7 mouse cellular contexts compared by ENCODE assay signal in the genomic region with DNA sequence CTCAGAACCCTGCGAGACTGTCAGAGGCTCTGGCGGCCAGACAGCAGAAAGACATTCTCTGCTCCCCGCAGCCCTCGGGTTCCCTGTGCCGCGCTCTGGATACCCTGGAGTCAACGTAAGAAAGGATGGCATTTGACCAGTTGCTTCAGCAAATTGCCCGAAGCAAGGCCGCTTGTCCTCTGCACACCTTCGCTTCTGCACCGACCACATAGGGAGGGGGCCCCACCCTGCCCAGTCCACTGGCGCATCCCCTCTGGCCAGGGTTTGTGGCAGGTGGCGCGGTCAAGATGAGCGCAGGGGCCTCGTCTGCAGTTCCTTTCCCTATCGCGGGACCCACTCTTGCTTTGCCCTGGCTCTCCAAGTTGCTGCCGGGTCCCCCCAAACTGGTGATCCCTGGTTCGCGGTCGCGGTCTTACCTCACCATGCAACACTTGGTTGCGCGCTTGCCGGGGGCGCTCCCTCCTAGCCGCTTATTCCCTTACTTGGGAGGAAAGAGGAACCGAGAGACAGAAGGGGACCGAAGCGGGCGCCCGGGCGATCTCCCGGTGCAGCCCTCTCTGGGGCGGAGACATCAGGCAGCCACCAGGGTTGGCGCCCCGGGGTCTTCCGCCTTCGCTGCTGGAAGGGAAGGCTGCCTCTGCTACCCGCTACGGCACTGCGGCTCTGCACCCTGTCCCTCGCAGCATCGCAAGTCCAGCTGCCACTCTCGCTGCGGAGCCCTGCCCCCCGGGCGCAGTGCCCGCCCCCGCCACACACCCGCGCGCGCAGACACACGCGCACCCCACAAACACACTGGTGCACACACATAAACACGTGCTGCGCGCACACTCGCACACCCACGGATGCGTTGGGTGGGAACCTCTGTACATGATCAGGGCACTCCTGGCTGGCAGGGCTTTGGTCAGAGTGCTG. TPM values are rescaled to one million over a fixed set of nuclear protein-coding genes. Genes with fewer than 3 reads are reported as not detected.
A peak's percentile ranks its signal among the peaks of the same experiment; 100 is the strongest.
DNase-seq lines count a peak whose midpoint lies in the region; ATAC-seq and TF ChIP-seq lines count a peak whose summit lies in the region.

A gene (minus strand): TSS at position 689 of the 912 bp plus-strand sequence.

- no peaks in the 10 kb centered on the region for H3K9me3 ChIP-seq in embryonic facial prominence, embryonic 10.5 days
- H3K9me3 ChIP-seq in kidney, embryonic 15.5 days (replicated peaks): no peaks in the 10 kb centered on the region
- no peaks in the 10 kb centered on the region for H3K9me3 ChIP-seq in limb, embryonic 13.5 days
- H3K9me3 ChIP-seq in midbrain, embryonic 12.5 days: no peaks in the 10 kb centered on the region

- ATAC-seq in kidney, embryonic 15.5 days (replicated peaks; ENCODE audit: low FRiP score): peak; percentile 73
- no peak for ATAC-seq in limb, embryonic 13.5 days (ENCODE audit: low FRiP score, low read depth)
- ATAC-seq in midbrain, embryonic 12.5 days (ENCODE audit: low FRiP score, low read depth): peak; percentile 47; the same call in 1 of the 2 replicates

- peak within 1 kb of the TSS; percentile 90 for H3K27ac ChIP-seq in bone marrow, adult 2 months (ENCODE audit: control insufficient read depth, insufficient read depth, low read depth, low read length, poor library complexity)
- peak within 1 kb of the TSS; percentile 35; the same call in 1 of the 2 replicates for H3K27ac ChIP-seq in embryonic facial prominence, embryonic 10.5 days (replicated peaks)
- no peak within 1 kb of the TSS for H3K27ac ChIP-seq in kidney, embryonic 15.5 days
- no peak within 1 kb of the TSS for H3K27ac ChIP-seq in limb, embryonic 13.5 days
- H3K27ac ChIP-seq in midbrain, embryonic 12.5 days (replicated peaks): no peak within 1 kb of the TSS

- peak; percentile 58 for DNase-seq in embryonic facial prominence, embryonic 10.5 days (ENCODE audit: low spot score)
- peak; percentile 18 to 43 for DNase-seq in heart, adult 9 months (ENCODE audit: low spot score in 2 of 2)
- peak; percentile 35 to 68 for DNase-seq in spleen, postnatal 10 days (ENCODE audit: low spot score in 2 of 2)

- TF ChIP-seq POLR2A in bone marrow, adult 2 months (IDR thresholded peaks at IDR 0.05; ENCODE audit: borderline replicate concordance, control insufficient read depth, low read depth, low read length): peak; percentile 69; the same call in 1 of the 2 replicates

- WGBS in bone marrow, adult 2 months: under 1% methylated on average over 63 of the region's 63 CpGs
- WGBS in embryonic facial prominence, embryonic 10.5 days: under 1% methylated on average over 63 of the region's 63 CpGs
- under 1% methylated on average over 63 of the region's 63 CpGs for WGBS in kidney, embryonic 15.5 days
- under 1% methylated on average over 63 of the region's 63 CpGs for WGBS in limb, embryonic 13.5 days
- WGBS in midbrain, embryonic 12.5 days: 1% methylated on average over 63 of the region's 63 CpGs

- TF ChIP-seq CTCF in bone marrow, adult 2 months (IDR thresholded peaks at IDR 0.05; ENCODE audit: control insufficient read depth, insufficient read depth, low read length): no peak

- peaks cover 61% of the 10 kb centered on the region for H3K27me3 ChIP-seq in embryonic facial prominence, embryonic 10.5 days (replicated peaks; ENCODE audit: low read depth, poor library complexity, severe bottlenecking)
- H3K27me3 ChIP-seq in kidney, embryonic 15.5 days: peaks cover 61% of the 10 kb centered on the region
- H3K27me3 ChIP-seq in limb, embryonic 13.5 days: peaks cover 53% of the 10 kb centered on the region
- peaks cover 46% of the 10 kb centered on the region for H3K27me3 ChIP-seq in midbrain, embryonic 12.5 days

- H3K9ac ChIP-seq in kidney, embryonic 15.5 days: peak within 1 kb of the TSS; percentile 28; the same call in 1 of the 2 replicates
- peak within 1 kb of the TSS; percentile 58 for H3K9ac ChIP-seq in limb, embryonic 13.5 days
- peak within 1 kb of the TSS; percentile 54 for H3K9ac ChIP-seq in midbrain, embryonic 12.5 days (replicated peaks)

- H3K4me1 ChIP-seq in bone marrow, adult 2 months (ENCODE audit: control insufficient read depth, insufficient read depth, low read length): peaks cover 3% of the 10 kb centered on the region
- peaks cover 18% of the 10 kb centered on the region for H3K4me1 ChIP-seq in embryonic facial prominence, embryonic 10.5 days
- peaks cover 15% of the 10 kb centered on the region for H3K4me1 ChIP-seq in kidney, embryonic 15.5 days
- H3K4me1 ChIP-seq in limb, embryonic 13.5 days: peaks cover 17% of the 10 kb centered on the region
- peaks cover 13% of the 10 kb centered on the region for H3K4me1 ChIP-seq in midbrain, embryonic 12.5 days

- H3K4me3 ChIP-seq in bone marrow, adult 2 months (replicated peaks; ENCODE audit: control insufficient read depth, low read depth, low read length): peak within 1 kb of the TSS; percentile 72
- peak within 1 kb of the TSS; percentile 64 for H3K4me3 ChIP-seq in embryonic facial prominence, embryonic 10.5 days
- H3K4me3 ChIP-seq in kidney, embryonic 15.5 days (replicated peaks): peak within 1 kb of the TSS; percentile 50
- peak within 1 kb of the TSS; percentile 48 for H3K4me3 ChIP-seq in limb, embryonic 13.5 days
- H3K4me3 ChIP-seq in midbrain, embryonic 12.5 days: peak within 1 kb of the TSS; percentile 50

- peak within 1 kb of the TSS; percentile 93 for H3K4me2 ChIP-seq in kidney, embryonic 15.5 days
- peak within 1 kb of the TSS; percentile 85 for H3K4me2 ChIP-seq in limb, embryonic 13.5 days (replicated peaks)
- H3K4me2 ChIP-seq in midbrain, embryonic 12.5 days (replicated peaks): peak within 1 kb of the TSS; percentile 89

- no peaks in the 10 kb centered on the region for H3K36me3 ChIP-seq in embryonic facial prominence, embryonic 10.5 days (replicated peaks)
- no peaks in the 10 kb centered on the region for H3K36me3 ChIP-seq in kidney, embryonic 15.5 days
- H3K36me3 ChIP-seq in limb, embryonic 13.5 days: no peaks in the 10 kb centered on the region
- no peaks in the 10 kb centered on the region for H3K36me3 ChIP-seq in midbrain, embryonic 12.5 days

RNA-seq across cellular contexts. Expression of the gene that starts here (rescaled TPM):
- 4.9 and 12.8 TPM in 2 replicates for polyA plus RNA-seq in bone marrow, adult 2 months (2011; ENCODE audit: insufficient read depth, insufficient read length, low replicate concordance, missing spikeins)
- polyA plus RNA-seq in embryonic facial prominence, embryonic 10.5 days (2016; fragmentation: Nextera tagmentation; extraction: Ambion mirVana): 0.20 and 0.22 TPM in 2 replicates
- polyA plus RNA-seq in kidney, embryonic 15.5 days (2015; fragmentation: Nextera tagmentation; extraction: Ambion mirVana): 0.35 and 1.2 TPM in 2 replicates
- 0.08 and 0.20 TPM in 2 replicates for polyA plus RNA-seq in limb, embryonic 13.5 days (2015; fragmentation: Nextera tagmentation; extraction: Ambion mirVana)
- 0.17 TPM in 1 of 2 replicates, not detected in the other for polyA plus RNA-seq in midbrain, embryonic 12.5 days (2016; fragmentation: Nextera tagmentation; extraction: Ambion mirVana)

Comparison
In these comparisons a context has a peak if more than half of its experiments do, and no peak if none do; other contexts are left out.
1. Peak in DNase-seq, H3K4me3 ChIP-seq and H3K27ac ChIP-seq in embryonic facial prominence, embryonic 10.5 days; RNA of the gene not detected or under 1 TPM.
2. Peak in ATAC-seq, H3K4me3 ChIP-seq, H3K9ac ChIP-seq and H3K4me2 ChIP-seq in midbrain, embryonic 12.5 days; RNA of the gene not detected or under 1 TPM.